Mouse (Mus musculus) cortical plate, adult 2 months (tissue): Measurements from ENCODE around the gene Anapc11. TPM values are rescaled to one million over a fixed set of nuclear protein-coding genes. Genes with fewer than 3 reads are reported as not detected.

Experiments used
- H3K27ac ChIP-seq: fragments of 200-500 bp; 2 replicates; pipeline ENCODE4 v1.5.1; 2012; ENCODE audit warnings: low read length, control low read depth, inconsistent platforms; ENCODE audit not compliant: insufficient read depth
- H3K4me1 ChIP-seq: fragments of 200-500 bp; 2 replicates; pipeline ENCODE4 v1.6.1; 2011; ENCODE audit warnings: low read length; ENCODE audit not compliant: control insufficient read depth, insufficient read depth
- H3K4me3 ChIP-seq: fragments of 200-500 bp; 2 replicates; pipeline ENCODE4 v1.5.1; 2011; ENCODE audit warnings: mild to moderate bottlenecking, low read length, control low read depth; ENCODE audit not compliant: insufficient read depth
- CTCF ChIP-seq: fragments of 200-500 bp; IDR thresholded peaks from 2 replicates; pipeline ENCODE4 v1.5.1; 2011; ENCODE audit warnings: mild to moderate bottlenecking, control low read depth, low read length; ENCODE audit not compliant: insufficient read depth; ENCODE audit errors: extremely low read depth
- POLR2A ChIP-seq: fragments of 200-500 bp; IDR thresholded peaks from 2 replicates; pipeline ENCODE4 v1.6.1; 2011; ENCODE audit warnings: mild to moderate bottlenecking, low read length, control low read depth; ENCODE audit not compliant: insufficient read depth; ENCODE audit errors: extremely low read depth
- polyA plus RNA-seq: library from polyadenylated mRNA; depleted of rRNA; stranded (reverse); fragments of >200 nt; gene quantifications from 2 replicates; pipeline ENCODE4 v1.2.3, GENCODE M21; 2012

The Anapc11 gene
- polyA plus RNA-seq, 1 experiment: 161 TPM

DNA sequence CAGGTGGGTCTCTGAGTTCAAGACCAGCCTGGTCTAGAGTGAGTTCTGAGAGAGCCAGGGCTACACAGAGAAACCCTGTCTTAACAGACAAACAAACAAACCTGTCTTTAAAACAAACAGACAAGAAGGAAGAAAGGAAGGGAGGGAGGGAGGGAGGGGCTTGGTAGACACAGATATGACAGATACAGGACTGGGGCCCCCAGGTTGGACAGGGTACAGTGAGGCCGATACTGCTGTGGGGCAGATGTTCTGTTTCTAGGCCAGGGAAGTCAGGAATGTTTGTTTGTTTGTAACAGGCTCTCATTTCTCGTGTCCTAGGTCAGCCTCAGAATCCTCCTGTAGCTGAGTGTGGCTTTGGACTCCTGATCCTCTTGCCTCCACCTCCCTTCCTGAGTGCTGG is 5.3 kb downstream of the Anapc11 start:
- Histone ChIP-seq H3K27ac (no peak overlapping the region), H3K4me1 (0 out of 2 replicates have a peak, but pooled peaks cover 1% of the 10 kb centered on the region), H3K4me3 (no peak overlapping the region)
- TF ChIP-seq CTCF (no peak), POLR2A (no peak)

DNA sequence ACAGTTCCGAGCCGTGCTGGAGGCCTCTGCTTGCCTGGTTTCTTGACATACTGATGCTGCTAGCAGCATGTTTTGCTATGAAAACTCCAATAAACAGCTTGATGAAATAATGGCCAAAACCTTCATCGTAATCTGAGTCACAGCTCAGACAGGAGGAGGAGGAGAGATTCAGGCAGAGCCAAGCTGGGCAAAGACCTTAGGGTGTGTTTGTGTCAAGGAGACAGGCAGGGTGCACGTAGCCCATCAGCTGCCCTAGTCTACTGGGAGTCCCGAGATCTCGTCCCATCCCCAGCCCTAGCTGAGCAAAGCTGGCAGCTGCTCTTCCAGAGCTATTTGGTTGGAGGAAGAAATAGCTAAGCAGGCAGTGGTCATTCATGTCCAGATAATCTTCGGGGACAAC is 7.4 kb downstream of the Anapc11 start:
- TF ChIP-seq POLR2A (no peak), CTCF (no peak)
- no peak overlapping the region for H3K4me3 ChIP-seq
- H3K27ac ChIP-seq: no peak overlapping the region
- H3K4me1 ChIP-seq: 0 out of 2 replicates have a peak, but pooled peaks cover 2% of the 10 kb centered on the region

DNA sequence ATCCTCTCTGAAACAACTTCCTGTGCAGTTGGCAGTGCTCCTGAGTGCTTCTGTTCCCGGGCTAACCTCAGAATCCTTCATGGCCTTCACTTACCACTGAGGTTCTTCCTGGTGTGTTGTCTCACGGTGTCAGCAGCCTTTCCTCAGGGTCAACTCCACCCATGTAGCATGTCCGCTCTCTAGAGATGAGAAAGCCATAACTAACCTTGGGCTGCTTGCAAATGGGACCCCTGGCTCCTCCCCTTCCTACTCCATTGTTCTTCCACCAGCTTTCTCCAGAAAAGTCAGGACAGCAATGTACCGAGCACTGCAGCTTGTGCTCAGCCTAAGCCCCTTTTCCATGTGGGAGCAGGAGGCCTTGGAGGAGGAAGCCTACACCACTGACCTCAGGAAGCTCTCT is 8.5 kb downstream of the Anapc11 start:
- TF ChIP-seq CTCF (no peak), POLR2A (no peak)
- Histone ChIP-seq H3K4me3 (no peak overlapping the region), H3K27ac (no peak overlapping the region), H3K4me1 (0 out of 2 replicates have a peak, but pooled peaks cover 2% of the 10 kb centered on the region)

DNA sequence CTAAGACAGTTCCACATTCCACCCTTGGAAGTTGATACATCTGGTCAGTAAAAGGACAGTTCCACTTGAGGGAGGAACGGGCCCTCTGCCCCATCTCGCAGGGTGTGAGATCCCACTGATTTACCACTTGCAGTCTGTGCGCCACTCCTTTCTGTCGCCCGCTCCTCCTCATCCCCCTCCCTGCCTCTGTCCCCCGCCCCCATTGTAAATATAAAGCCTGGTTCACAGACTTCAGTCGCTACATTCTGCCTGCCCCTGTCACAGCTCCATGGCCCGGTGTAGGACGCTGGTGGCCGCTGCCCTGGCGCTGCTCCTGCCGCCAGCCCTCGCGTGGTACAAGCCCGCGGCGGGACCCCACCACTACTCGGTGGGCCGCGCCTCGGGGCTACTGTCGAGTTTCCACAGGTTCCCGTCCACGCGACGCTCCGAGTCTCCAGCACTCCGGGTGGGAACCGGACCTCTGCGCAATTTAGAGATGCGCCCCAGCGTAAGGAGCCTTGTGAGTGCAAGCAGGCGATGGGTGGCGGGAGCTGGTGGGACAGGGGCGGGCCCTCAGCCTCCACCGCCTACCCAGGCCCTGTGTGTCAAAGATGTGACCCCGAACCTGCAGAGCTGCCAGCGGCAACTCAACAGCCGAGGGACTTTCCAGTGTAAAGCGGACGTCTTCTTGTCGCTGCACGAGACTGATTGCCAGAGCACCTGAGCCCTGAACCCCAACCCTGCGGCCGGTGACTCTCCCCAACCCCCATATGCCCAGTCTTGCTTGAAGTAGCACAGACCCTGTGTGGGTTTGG is 10.2 kb downstream of the Anapc11 start, which contains the start of gene Npb:
Gene Npb, plus strand, starts transcription at position 237 of the 794 bp plus-strand sequence.
- Histone ChIP-seq H3K4me3 (no peak within 1 kb of the TSS), H3K27ac (no peak within 1 kb of the TSS), H3K4me1 (0 out of 2 replicates have a peak, but pooled peaks cover 2% of the 10 kb centered on the region)
- TF ChIP-seq CTCF (no peak), POLR2A (no peak)

DNA sequence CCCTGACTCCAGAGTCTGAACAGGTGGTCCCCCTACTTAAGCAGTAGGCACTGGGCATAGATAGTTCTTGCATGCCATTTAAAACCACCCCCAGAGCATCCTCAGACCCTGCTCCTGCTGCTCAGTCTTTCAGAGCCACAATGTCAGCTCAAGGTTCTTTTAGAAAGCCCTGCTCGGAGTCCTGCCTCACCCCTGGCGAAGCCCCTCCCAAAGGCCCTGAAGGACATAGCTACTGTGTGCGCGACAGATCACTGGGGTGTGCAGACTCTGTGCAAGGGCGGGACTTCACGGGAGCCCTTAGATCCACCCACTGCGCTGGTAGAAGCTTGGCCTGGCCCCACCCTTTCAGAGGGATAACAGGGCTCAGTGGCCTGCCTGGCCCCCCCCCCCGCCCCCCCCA is 11.0 kb downstream of the Anapc11 start:
- H3K4me3 ChIP-seq: no peak overlapping the region
- H3K27ac ChIP-seq: no peak overlapping the region
- H3K4me1 ChIP-seq: 0 out of 2 replicates have a peak, but pooled peaks cover 2% of the 10 kb centered on the region
- TF ChIP-seq CTCF (no peak), POLR2A (peak; percentile 7; the same call in 1 of the 2 replicates)

DNA sequence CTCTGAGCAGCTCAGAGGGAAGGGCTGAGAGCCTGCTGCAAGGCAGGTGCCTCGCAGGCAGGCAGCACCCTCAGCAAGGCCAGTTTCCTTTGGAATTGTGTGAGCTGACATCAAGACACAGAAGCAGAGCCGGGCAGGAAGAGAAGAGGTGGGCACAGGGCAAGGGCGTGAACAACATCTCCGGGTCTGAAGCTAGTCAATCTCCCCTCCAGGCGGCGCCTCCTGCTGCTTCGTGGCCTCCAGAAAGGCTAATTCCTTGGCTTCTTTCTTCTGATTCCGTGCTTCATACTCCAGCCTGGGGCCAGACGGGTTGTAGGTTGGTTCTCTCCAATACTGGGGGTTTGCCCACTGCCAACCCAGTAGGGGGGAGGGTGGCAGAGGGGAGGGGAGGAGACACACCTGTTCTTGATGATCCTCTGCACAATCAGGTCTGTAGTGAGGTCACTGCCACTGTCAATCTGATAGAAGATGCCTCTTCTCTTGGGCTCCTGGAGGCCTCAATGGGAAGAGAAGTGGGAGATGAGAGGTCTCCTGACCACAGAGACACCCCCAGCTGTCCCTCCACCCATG is 12.3 kb downstream of the Anapc11 start:
- Histone ChIP-seq H3K4me3 (no peak overlapping the region), H3K4me1 (0 out of 2 replicates have a peak, but pooled peaks cover 2% of the 10 kb centered on the region), H3K27ac (no peak overlapping the region)
- no peak for TF ChIP-seq CTCF
- no peak for TF ChIP-seq POLR2A

DNA sequence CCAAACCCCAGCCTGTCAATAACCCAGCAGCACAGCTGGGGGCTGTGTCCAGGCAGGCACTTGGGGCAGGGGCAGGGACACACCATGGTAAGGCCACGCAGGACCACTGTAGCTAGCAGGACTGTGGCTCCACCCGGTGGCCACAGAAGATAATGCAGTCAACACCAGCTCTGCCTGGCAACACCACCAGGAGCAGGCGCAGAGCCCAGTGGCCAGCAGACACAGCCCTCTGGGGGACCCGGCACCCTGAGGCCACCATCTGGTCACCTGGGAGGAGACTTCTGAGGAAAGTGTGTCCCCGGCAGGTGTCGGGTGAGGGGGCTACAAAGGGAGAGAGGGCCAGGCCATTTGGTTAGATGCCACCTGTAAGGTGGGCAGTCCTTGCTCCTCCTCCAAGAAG is 14.5 kb downstream of the Anapc11 start:
- no peak overlapping the region for H3K4me3 ChIP-seq
- H3K27ac ChIP-seq: no peak overlapping the region
- TF ChIP-seq POLR2A (no peak), CTCF (peak; percentile 62)
- H3K4me1 ChIP-seq: peaks cover 7% of the 10 kb centered on the region

DNA sequence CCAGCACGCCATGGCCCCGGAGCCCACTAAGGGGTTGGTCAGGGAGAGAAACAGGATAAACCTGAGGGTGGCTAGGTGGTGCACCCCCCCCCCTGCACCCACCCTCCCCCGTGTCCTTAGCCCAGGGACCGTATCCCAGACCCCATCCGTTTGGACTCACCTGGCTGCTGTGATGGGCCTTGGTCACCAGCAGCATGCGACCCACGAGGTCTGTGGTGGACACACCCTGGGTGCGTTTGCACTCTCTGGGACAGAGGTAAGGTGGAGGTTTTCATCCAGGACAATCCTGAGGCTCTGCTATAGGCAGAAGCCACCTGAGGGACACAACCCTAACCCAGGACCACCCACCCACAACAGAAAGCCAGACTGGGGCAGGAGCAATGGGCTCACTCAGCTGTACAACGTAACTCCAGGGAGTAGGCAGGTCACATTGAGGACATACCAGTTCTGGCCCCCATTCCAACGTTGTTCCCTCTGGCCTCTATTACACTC is 15.3 kb downstream of the Anapc11 start:
- no peak overlapping the region for H3K27ac ChIP-seq
- H3K4me1 ChIP-seq: peaks cover 7% of the 10 kb centered on the region

DNA sequence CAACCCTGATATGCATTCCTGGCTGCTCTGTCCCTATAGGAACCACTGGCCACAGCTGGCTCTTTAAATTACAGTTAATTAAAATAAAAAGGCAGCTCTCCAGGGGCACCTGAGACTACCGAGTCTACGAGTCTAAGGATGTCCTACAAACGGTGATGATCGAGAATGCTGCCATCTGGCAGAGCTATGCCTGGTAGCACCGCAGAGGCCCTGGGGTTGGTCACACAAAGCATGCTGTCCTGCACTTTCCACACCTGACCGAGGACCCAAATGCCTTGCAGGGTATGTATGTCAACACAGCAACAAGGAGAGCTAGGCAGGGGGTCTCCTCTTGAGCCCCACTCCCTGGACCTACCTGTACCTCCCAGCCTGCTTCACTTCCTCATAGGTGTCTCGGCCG is 15.8 kb downstream of the Anapc11 start:
- Histone ChIP-seq H3K27ac (no peak overlapping the region), H3K4me1 (peaks cover 7% of the 10 kb centered on the region), H3K4me3 (no peak overlapping the region)
- TF ChIP-seq CTCF (no peak), POLR2A (no peak)

More for the DNA sequence above, 15.3 kb downstream of the Anapc11 start:
- no peak overlapping the region for H3K4me3 ChIP-seq
- no peak for TF ChIP-seq POLR2A
- no peak for TF ChIP-seq CTCF
